Mouse (Mus musculus) frontal cortex, postnatal 36 days (tissue): ENCODE measurements around the gene Kcna2.

Experiments used
- DNase-seq, 2 experiments: peaks; one replicate each; pipeline ENCODE4 v3.0.0; 2022; ENCODE audit warnings: low spot score in 2 of 2

Gene Kcna2

GRCm38 (mm10) chr3:107150872-107151540 is 50.1 kb downstream of the Kcna2 start:
- DNase-seq = peak in 1 of 2 experiments; percentile 39

GRCm38 (mm10) chr3:107153772-107154655 is 53.1 kb downstream of the Kcna2 start:
- no peak for DNase-seq

- DNase-seq = no peak
These were observed 57.9 kb downstream of the Kcna2 start for GRCm38 (mm10) chr3:107158856-107159255.

- DNase-seq = peak in 1 of 2 experiments; percentile 40
These were observed 58.5 kb downstream of the Kcna2 start for GRCm38 (mm10) chr3:107159418-107159817.

GRCm38 (mm10) chr3:107159859-107160324 is 58.9 kb downstream of the Kcna2 start:
- peak; percentile 41 to 59 for DNase-seq

GRCm38 (mm10) chr3:107162741-107163140 is 61.8 kb downstream of the Kcna2 start:
- DNase-seq = no peak
